In the genomic region with DNA sequence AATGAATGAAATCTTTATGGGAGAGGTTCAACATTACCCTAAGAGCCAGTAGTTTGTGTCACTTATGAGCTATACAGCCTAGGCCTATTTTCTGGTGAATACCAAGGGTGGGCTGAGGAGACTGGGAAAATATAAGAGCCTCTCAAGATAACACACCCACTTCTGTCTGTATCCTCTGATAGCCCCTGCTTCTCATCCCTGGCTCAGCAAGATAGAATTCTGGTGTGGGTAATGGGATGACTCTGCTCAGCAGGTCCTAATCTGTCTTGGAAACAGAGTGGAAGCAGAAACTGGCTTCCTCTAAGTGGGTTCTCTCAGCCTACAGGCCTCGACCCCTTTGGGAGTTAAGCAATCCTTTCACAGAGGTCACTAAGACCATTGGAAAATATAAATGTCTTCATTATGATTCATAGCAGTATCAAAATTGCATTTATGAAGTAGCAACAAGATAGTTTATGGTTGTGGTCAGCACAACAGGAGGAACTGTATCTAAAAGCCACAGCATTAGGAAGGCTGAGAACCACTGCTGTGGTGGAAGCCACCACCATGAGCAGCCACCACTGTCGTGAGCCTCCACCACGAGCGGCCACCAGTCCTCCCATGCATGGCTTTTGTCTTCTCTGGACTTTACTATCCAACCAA, we compare ENCODE assay signal across 13 mouse cellular contexts. TPM values are rescaled to one million over a fixed set of nuclear protein-coding genes. Genes with fewer than 3 reads are reported as not detected.
DNase-seq lines count a peak whose midpoint lies in the region; ATAC-seq lines count a peak whose summit lies in the region.
"Had no signal": no experiment of that assay in that cellular context is flagged by ENCODE, and none has a peak within 500 bp of the region (broad histone marks: within the 10 kb centered on the region; RNA-seq: fewer than 3 reads in every experiment).

No protein-coding gene starts in this region.

- H3K4me2 ChIP-seq in liver, embryonic 16.5 days (ENCODE audit: low read depth, low read length) = peak overlapping the region; percentile 37
- H3K4me2 ChIP-seq: lung, embryonic 15.5 days had no signal

- ATAC-seq in liver, embryonic 16.5 days (ENCODE audit: low read depth) = peak; percentile 94
- ATAC-seq in CD4-positive, CD25-positive, alpha-beta regulatory T cell, adult 4 months = no peak

- peaks cover 98% of the 10 kb centered on the region for H3K4me1 ChIP-seq in erythroblast, embryonic 14.5 days (ENCODE audit: control insufficient read depth)
- peaks cover 32% of the 10 kb centered on the region for H3K4me1 ChIP-seq in liver, embryonic 16.5 days (ENCODE audit: control insufficient read depth, low read depth, low read length)

- H3K9me3 ChIP-seq in erythroblast, embryonic 14.5 days (ENCODE audit: control insufficient read depth, low read length) = no peaks in the 10 kb centered on the region
- H3K9me3 ChIP-seq in liver, embryonic 16.5 days (replicated peaks; ENCODE audit: control insufficient read depth, low read length) = no peaks in the 10 kb centered on the region
- H3K9me3 ChIP-seq: forebrain, embryonic 10.5 days; lung, embryonic 15.5 days; midbrain, embryonic 10.5 days had no signal

- H3K4me3 ChIP-seq in erythroblast, embryonic 14.5 days (replicated peaks) = peak overlapping the region; percentile 48
- H3K4me3 ChIP-seq in liver, embryonic 16.5 days (ENCODE audit: low read depth, low read length) = no peak overlapping the region
- H3K4me3 ChIP-seq: forebrain, embryonic 10.5 days; lung, embryonic 15.5 days; midbrain, embryonic 10.5 days had no signal

- DNase-seq in 416B (ENCODE audit: low read depth) = peak; percentile 81
- peak; percentile 86 for DNase-seq in MEL-GATA-1-ER (ENCODE audit: extremely low read depth, low read depth)
- no peak for DNase-seq in urinary bladder, postnatal 14 days (ENCODE audit: low spot score)
- no peak for DNase-seq in frontal cortex, adult 2 months (ENCODE audit: extremely low spot score in 1 of 2, low spot score in 1 of 2)
- DNase-seq: cerebellum, adult 2 months; heart, adult 18-20 months; right cerebral cortex, postnatal 25 days had no signal

- H3K27ac ChIP-seq in liver, embryonic 16.5 days (ENCODE audit: low read length) = peak overlapping the region; percentile 73
- H3K27ac ChIP-seq: lung, embryonic 15.5 days had no signal

- H3K27me3 ChIP-seq in erythroblast, embryonic 14.5 days (ENCODE audit: control insufficient read depth) = peaks cover 11% of the 10 kb centered on the region
- no peaks in the 10 kb centered on the region; the same call in 1 of the 2 replicates for H3K27me3 ChIP-seq in liver, embryonic 16.5 days (ENCODE audit: control insufficient read depth, insufficient read depth, low read depth, low read length)
- H3K27me3 ChIP-seq: lung, embryonic 15.5 days had no signal

- H3K9ac ChIP-seq in liver, embryonic 16.5 days (ENCODE audit: low read depth, low read length) = 0 out of 2 replicates have a peak overlapping the region, but pooled peaks have one; percentile 14
- H3K9ac ChIP-seq: lung, embryonic 15.5 days had no signal

- 32% methylated on average over 4 of the region's 4 CpGs for WGBS in liver, embryonic 16.5 days (ENCODE audit: insufficient replicate concordance)

- H3K36me3 ChIP-seq in erythroblast, embryonic 14.5 days (ENCODE audit: control insufficient read depth) = no peaks in the 10 kb centered on the region; the same call in 1 of the 2 replicates
- H3K36me3 ChIP-seq in liver, embryonic 16.5 days (ENCODE audit: control insufficient read depth, insufficient read depth) = no peaks in the 10 kb centered on the region
- H3K36me3 ChIP-seq: forebrain, embryonic 10.5 days; lung, embryonic 15.5 days; midbrain, embryonic 10.5 days had no signal

RNA-seq across cellular contexts. Expression of gene Ltbp2, which starts 21.8 kb away (rescaled TPM):
- 0.23 TPM in 2 replicates for polyA plus RNA-seq in erythroblast, embryonic 14.5 days (2012)
- polyA plus RNA-seq in liver, embryonic 16.5 days (2015; fragmentation: Nextera tagmentation; extraction: Ambion mirVana) = 0.35 and 0.51 TPM in 2 replicates
- polyA plus RNA-seq in CD4-positive, CD25-positive, alpha-beta regulatory T cell, adult 4 months (2017; shearing (Covaris generic)) = not detected
- 2.3 and 3.8 TPM in 2 replicates for polyA plus RNA-seq in frontal cortex, adult 2 months (2012; rRNA removed)

Comparison
In these comparisons a context has a peak if more than half of its experiments do, and no peak if none do; other contexts are left out.
1. DNase-seq: peak in 416B (single experiment) and MEL-GATA-1-ER (single experiment); none in urinary bladder, postnatal 14 days (single experiment) and frontal cortex, adult 2 months (0 of 2).